Mouse (Mus musculus) thymus, adult 2 months (tissue): ENCODE results near the gene Gm28047.

Source experiments
- CTCF ChIP-seq: fragments of 200-500 bp; IDR thresholded peaks from 2 replicates; pipeline ENCODE4 v1.5.1; 2012; ENCODE audit warnings: mild to moderate bottlenecking, control low read depth, low read length, moderate library complexity, borderline replicate concordance; ENCODE audit not compliant: control insufficient read depth, poor library complexity, insufficient read depth; ENCODE audit errors: extremely low read depth
- POLR2A ChIP-seq: fragments of 200-500 bp; IDR thresholded peaks from 2 replicates; pipeline ENCODE4 v1.6.1; 2012; ENCODE audit warnings: mild to moderate bottlenecking, low read length, control low read depth, moderate library complexity; ENCODE audit not compliant: control insufficient read depth, poor library complexity, insufficient read depth; ENCODE audit errors: extremely low read depth

GRCm38 (mm10) chr15:102499370-102499769 is 125.5 kb downstream of the Gm28047 start:
- no peak for TF ChIP-seq CTCF
- no peak for TF ChIP-seq POLR2A
